Mouse (Mus musculus) G1E (cell line): ENCODE measurements around the gene Inhbc.

Experiments used
- CTCF ChIP-seq: IDR thresholded peaks from 2 replicates; pipeline ENCODE4 v1.5.1; 2012; ENCODE audit warnings: low read depth, low read length, inconsistent platforms, mixed read lengths
- GATA1 ChIP-seq: IDR thresholded peaks from 2 replicates; pipeline ENCODE4 v1.6.1; 2012; ENCODE audit warnings: borderline replicate concordance, low read length, inconsistent platforms, mixed read lengths
- POLR2AphosphoS5 ChIP-seq: IDR thresholded peaks from 2 replicates; pipeline ENCODE4 v1.6.1; 2012; ENCODE audit warnings: low read depth, low read length, inconsistent platforms; ENCODE audit not compliant: insufficient replicate concordance
- TAL1 ChIP-seq: conservative IDR thresholded peaks from 2 replicates; pipeline ENCODE4 v1.6.1; 2012; ENCODE audit warnings: low read depth, low read length, inconsistent platforms, mixed read lengths

GRCm38 (mm10) chr10:127326828-127327227, 43.4 kb downstream of the Inhbc start:
- TF ChIP-seq CTCF = no peak
- TF ChIP-seq TAL1 = no peak
- no peak for TF ChIP-seq GATA1
- TF ChIP-seq POLR2AphosphoS5 = no peak
